Comparison of ENCODE assay signal across 14 mouse cellular contexts in the genomic region with DNA sequence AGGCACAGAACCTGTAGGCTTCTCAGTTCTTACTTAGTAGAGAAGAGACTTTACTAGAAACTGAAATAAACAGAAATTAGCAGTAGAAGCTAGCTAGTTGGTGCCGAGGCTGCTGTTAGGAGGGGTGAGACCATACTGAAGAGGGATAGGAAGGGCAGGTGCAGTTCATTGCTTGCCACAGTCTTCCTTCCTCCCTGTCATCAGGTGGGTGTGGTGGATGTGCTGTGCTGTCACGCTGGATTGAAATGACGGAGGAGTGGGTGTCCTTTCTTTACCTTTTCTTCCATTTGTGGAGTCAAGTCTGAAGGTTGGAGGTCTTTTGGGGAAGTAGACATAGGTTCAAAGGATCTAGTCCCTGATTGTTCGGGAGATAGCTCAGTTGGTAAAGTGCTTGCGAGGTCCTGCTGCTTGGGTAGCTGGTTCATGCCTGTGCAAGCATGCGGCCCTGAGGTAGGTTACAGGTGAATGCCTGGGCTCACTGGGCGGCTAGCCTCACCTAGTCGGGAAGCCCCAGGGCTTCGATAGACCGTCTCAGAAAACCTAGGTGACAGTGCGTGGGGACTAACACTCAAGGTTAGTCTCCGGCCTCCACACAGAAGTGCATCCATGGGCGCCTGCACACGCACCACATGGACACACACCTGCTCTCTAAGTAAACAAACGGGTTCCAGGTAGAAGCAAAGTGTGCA. TPM values are rescaled to one million over a fixed set of nuclear protein-coding genes. Genes with fewer than 3 reads are reported as not detected.
DNase-seq lines count a peak whose midpoint lies in the region; ATAC-seq and TF ChIP-seq lines count a peak whose summit lies in the region.
"Had no signal": no experiment of that assay in that cellular context is flagged by ENCODE, and none has a peak within 500 bp of the region (broad histone marks: within the 10 kb centered on the region; RNA-seq: fewer than 3 reads in every experiment).

No protein-coding gene starts in this region.

- ATAC-seq in G1E (ENCODE audit: extremely low read depth, insufficient number of reproducible peaks, low FRiP score, poor library complexity, severe bottlenecking): no peak
- ATAC-seq in liver, embryonic 12.5 days: no peak
- no peak for ATAC-seq in midbrain, embryonic 16.5 days
- ATAC-seq: forebrain, embryonic 13.5 days had no signal

- no peaks in the 10 kb centered on the region for H3K9me3 ChIP-seq in G1E (replicated peaks)
- no peaks in the 10 kb centered on the region for H3K9me3 ChIP-seq in liver, embryonic 12.5 days (replicated peaks)
- H3K9me3 ChIP-seq in midbrain, embryonic 16.5 days (replicated peaks; ENCODE audit: control insufficient read depth, low read length, poor library complexity, severe bottlenecking): no peaks in the 10 kb centered on the region
- H3K9me3 ChIP-seq: embryonic facial prominence, embryonic 10.5 days; forebrain, embryonic 13.5 days; hindbrain, embryonic 15.5 days; limb, embryonic 12.5 days had no signal

- DNase-seq in kidney, adult 18-20 months: peak; percentile 2
- DNase-seq in kidney, postnatal 10 days: no peak
- no peak for DNase-seq in G1E (ENCODE audit: low spot score)
- peak; percentile 55 for DNase-seq in thymus, postnatal 0 days (ENCODE audit: low spot score)
- no peak for DNase-seq in cerebellum, adult 8-10 months
- DNase-seq: gastrocnemius, postnatal 14 days; right cerebral cortex, postnatal 4 days had no signal

- H3K27ac ChIP-seq in liver, embryonic 12.5 days: 0 out of 2 replicates have a peak overlapping the region, but pooled peaks have one; percentile 14
- H3K27ac ChIP-seq in midbrain, embryonic 16.5 days (ENCODE audit: low read length): no peak overlapping the region
- H3K27ac ChIP-seq: embryonic facial prominence, embryonic 10.5 days; forebrain, embryonic 13.5 days; hindbrain, embryonic 15.5 days; layer of hippocampus, adult 2 months; limb, embryonic 12.5 days had no signal

- WGBS in liver, embryonic 12.5 days (ENCODE audit: insufficient replicate concordance): 76% methylated on average over 15 of the region's 15 CpGs
- 95% methylated on average over 15 of the region's 15 CpGs for WGBS in midbrain, embryonic 16.5 days

- TF ChIP-seq CTCF in G1E (IDR thresholded peaks at IDR 0.05; ENCODE audit: low read depth, low read length): no peak

- H3K27me3 ChIP-seq in G1E (ENCODE audit: insufficient read depth, low read length): no peaks in the 10 kb centered on the region
- H3K27me3 ChIP-seq in liver, embryonic 12.5 days (replicated peaks): no peaks in the 10 kb centered on the region
- H3K27me3 ChIP-seq in midbrain, embryonic 16.5 days (ENCODE audit: control insufficient read depth, insufficient read depth, low read depth, low read length): no peaks in the 10 kb centered on the region
- H3K27me3 ChIP-seq: forebrain, embryonic 13.5 days; hindbrain, embryonic 15.5 days; limb, embryonic 12.5 days had no signal

- no peak overlapping the region for H3K9ac ChIP-seq in liver, embryonic 12.5 days
- H3K9ac ChIP-seq in midbrain, embryonic 16.5 days (ENCODE audit: low read depth, low read length): no peak overlapping the region
- H3K9ac ChIP-seq: forebrain, embryonic 13.5 days; hindbrain, embryonic 15.5 days; limb, embryonic 12.5 days had no signal

- no peak overlapping the region for H3K4me2 ChIP-seq in liver, embryonic 12.5 days
- no peak overlapping the region for H3K4me2 ChIP-seq in midbrain, embryonic 16.5 days (ENCODE audit: low read length)
- H3K4me2 ChIP-seq: forebrain, embryonic 13.5 days; hindbrain, embryonic 15.5 days; limb, embryonic 12.5 days had no signal

- H3K4me3 ChIP-seq in G1E (ENCODE audit: low read depth, low read length): peak overlapping the region; percentile 27; the same call in 1 of the 2 replicates
- H3K4me3 ChIP-seq in liver, embryonic 12.5 days: no peak overlapping the region
- H3K4me3 ChIP-seq in midbrain, embryonic 16.5 days (ENCODE audit: low read depth, low read length): no peak overlapping the region
- H3K4me3 ChIP-seq: embryonic facial prominence, embryonic 10.5 days; forebrain, embryonic 13.5 days; hindbrain, embryonic 15.5 days; layer of hippocampus, adult 2 months; limb, embryonic 12.5 days had no signal

- peaks cover 21% of the 10 kb centered on the region for H3K36me3 ChIP-seq in G1E (replicated peaks)
- no peaks in the 10 kb centered on the region for H3K36me3 ChIP-seq in liver, embryonic 12.5 days
- H3K36me3 ChIP-seq in midbrain, embryonic 16.5 days (ENCODE audit: control insufficient read depth, insufficient read depth, low read length): no peaks in the 10 kb centered on the region
- H3K36me3 ChIP-seq: embryonic facial prominence, embryonic 10.5 days; hindbrain, embryonic 15.5 days; limb, embryonic 12.5 days had no signal

- H3K4me1 ChIP-seq in G1E (ENCODE audit: insufficient read depth, low read depth, low read length): peaks cover 63% of the 10 kb centered on the region
- H3K4me1 ChIP-seq in liver, embryonic 12.5 days: peaks cover 75% of the 10 kb centered on the region
- peaks cover 4% of the 10 kb centered on the region; the same call in 1 of the 2 replicates for H3K4me1 ChIP-seq in midbrain, embryonic 16.5 days (ENCODE audit: control insufficient read depth, insufficient read depth, low read length)
- H3K4me1 ChIP-seq: limb, embryonic 12.5 days had no signal

RNA-seq across cellular contexts. Expression of a gene that starts 6.8 kb away (rescaled TPM):
- total RNA-seq in G1E (2014; fragmentation: Nextera tagmentation) (69.9 and 70.9 TPM in 2 replicates), G1E (2017) (449 and 517 TPM in 2 replicates)
- polyA plus RNA-seq in G1E (2012): 7.2 and 8.4 TPM in 2 replicates
- polyA plus RNA-seq in liver, embryonic 12.5 days (2016; fragmentation: Nextera tagmentation; extraction: Ambion mirVana): 11.4 and 12.1 TPM in 2 replicates
- 28.1 and 35.3 TPM in 2 replicates for polyA plus RNA-seq in thymus, postnatal 0 days (2015; fragmentation: Nextera tagmentation; extraction: Ambion mirVana)
- polyA plus RNA-seq in midbrain, embryonic 16.5 days (2015; fragmentation: Nextera tagmentation; extraction: Ambion mirVana): 15.2 and 19.5 TPM in 2 replicates

Comparison
In these comparisons a context has a peak if more than half of its experiments do, and no peak if none do; other contexts are left out.
1. DNase-seq: peak in kidney, adult 18-20 months (single experiment) and thymus, postnatal 0 days (single experiment); none in kidney, postnatal 10 days (single experiment), G1E (single experiment) and cerebellum, adult 8-10 months (single experiment).